Mouse (Mus musculus): Measurements from ENCODE around the gene Fancc.
A peak's percentile ranks its signal among the peaks of the same experiment; 100 is the strongest.

Fancc gene

GRCm38 (mm10) chr13:63242401-63243192 is 254.5 kb downstream of the Fancc start:
- DNase-seq, result peak; percentile 59 to 70

GRCm38 (mm10) chr13:63241665-63242064 is 255.4 kb downstream of the Fancc start:
- DNase-seq, result peak in 1 of 2 experiments; percentile 54

- no peak for DNase-seq
These were observed 256.2 kb downstream of the Fancc start for GRCm38 (mm10) chr13:63240835-63241234.

GRCm38 (mm10) chr13:63239877-63240671 is 257.0 kb downstream of the Fancc start:
- peak; percentile 90 to 96 for DNase-seq

GRCm38 (mm10) chr13:63239301-63239804 is 257.7 kb downstream of the Fancc start:
- DNase-seq, result peak in 1 of 2 experiments; percentile 71

- DNase-seq, result no peak
These were observed 259.0 kb downstream of the Fancc start for GRCm38 (mm10) chr13:63238045-63238444.

- no peak for DNase-seq
These were observed 260.8 kb downstream of the Fancc start for GRCm38 (mm10) chr13:63236159-63236893.

- peak; percentile 87 to 93 for DNase-seq
These were observed 261.5 kb downstream of the Fancc start for GRCm38 (mm10) chr13:63235551-63235950.

All from kidney, postnatal 25 days (tissue).